Mouse (Mus musculus) CD4-positive naive resting alpha-beta T cell, adult 76 days (primary cell): ENCODE data around the gene Gm11146. TPM values are rescaled to one million over a fixed set of nuclear protein-coding genes. Genes with fewer than 3 reads are reported as not detected.

ENCODE experiments used
- total RNA-seq: library from RNA; stranded (reverse); gene quantifications from one replicate; pipeline ENCODE4 v1.2.4, GENCODE M21; 2023

Gene Gm11146
- total RNA-seq, result not detected

GRCm38 (mm10) chr16:77601994-77602393 is at the start of gene Gm11146:
TSS of gene Gm11146 (minus strand) at chr16:77602094.

